Mouse (Mus musculus): ENCODE measurements around the gene Rc3h2.

GRCm38 (mm10) chr2:37359908-37360307 lies 62.8 kb downstream of the Rc3h2 start:
- TF ChIP-seq POLR2A (IDR thresholded peaks at IDR 0.05; ENCODE audit: low read depth, low read length) (no peak; the same call in 1 of the 2 replicates), CTCF (IDR thresholded peaks at IDR 0.05; ENCODE audit: borderline replicate concordance, insufficient read depth, low read length) (no peak)
